Mouse (Mus musculus) cerebellum, postnatal 25 days (tissue): Measurements from ENCODE around the gene C2.

ENCODE experiments used
- DNase-seq, 2 experiments: peaks; one replicate each; pipeline ENCODE4 v3.0.0; 2021; ENCODE audit warnings: mixed read lengths in 2 of 2

C2 gene

DNA sequence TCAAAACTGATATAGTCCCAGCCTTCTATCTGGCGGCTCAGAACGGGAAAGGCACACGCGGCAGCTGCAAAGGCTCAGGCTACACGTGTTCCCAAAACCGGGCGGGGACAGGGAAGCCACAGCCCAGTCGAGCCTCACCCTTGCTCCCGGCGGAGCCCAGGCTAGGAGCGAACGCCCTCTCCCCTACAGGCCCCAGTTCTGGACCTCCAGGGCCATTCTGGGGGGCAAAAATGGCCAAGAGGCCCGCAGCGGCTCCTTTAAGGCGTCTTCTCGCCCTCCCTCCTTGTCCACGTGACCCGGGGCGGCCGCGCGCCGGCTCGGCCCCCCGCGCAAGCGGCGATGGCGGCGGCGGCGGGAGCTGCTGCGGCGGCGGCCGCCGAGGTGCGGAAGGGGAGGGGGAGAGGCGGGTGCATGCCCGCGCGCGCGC is at the start of gene C2, which contains the start of gene Ehmt2:
TSS of gene C2 (minus strand) at position 106 of the 427 bp plus-strand sequence.
TSS of gene Ehmt2 (plus strand) at position 310 of the 427 bp plus-strand sequence.
- DNase-seq = peak; percentile 88 to 91

DNA sequence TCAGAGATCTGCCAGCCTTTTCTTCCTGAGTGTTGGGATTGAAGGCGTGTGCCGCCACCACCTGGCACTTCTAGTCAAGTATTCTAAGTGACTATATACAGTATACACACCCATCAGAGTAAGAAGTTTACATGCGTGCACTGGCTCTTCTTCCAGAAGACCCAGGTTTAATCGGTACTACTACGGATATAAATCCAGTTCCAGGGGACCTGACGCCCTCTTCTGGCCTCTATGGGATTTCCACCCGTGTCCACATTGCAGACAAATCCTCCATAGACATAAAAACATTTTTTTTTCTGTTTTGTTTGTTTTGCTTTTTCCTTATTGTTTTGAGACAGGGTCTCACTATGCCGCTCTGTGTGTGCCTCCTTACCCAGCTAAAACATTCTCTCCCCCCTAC is 49.5 kb upstream of the C2 start:
- DNase-seq = peak in 1 of 2 experiments; percentile 35

DNA sequence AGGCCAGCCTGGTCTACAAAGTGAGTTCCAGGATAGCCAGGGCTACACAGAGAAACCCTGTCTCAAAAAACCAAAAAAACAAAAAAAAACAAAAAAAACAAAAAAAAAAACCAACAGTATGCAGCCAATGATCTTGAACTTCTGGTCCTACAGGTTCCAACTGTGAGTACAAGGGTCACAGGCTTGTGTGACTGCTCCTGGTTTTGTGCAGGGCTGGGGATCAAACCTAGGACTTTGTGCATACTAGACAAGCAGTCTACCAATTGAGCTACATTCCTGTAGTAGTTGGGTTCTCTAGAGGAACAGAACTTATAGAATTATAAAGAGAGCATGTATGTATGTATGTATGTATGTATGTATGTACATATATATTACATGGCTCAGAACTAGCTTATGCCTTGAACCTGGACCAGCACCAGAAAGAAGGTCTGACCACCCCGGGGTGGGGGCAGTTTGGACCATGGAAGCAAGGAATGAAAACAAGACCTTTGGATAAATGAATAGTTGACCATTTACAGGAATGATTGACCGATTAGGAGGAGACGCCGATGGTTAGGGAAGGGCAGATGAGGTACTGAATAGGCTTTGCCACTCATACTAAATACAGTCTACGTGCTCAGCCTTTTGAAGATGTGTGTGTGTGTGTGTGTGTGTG is 48.5 kb upstream of the C2 start:
- DNase-seq = no peak

DNA sequence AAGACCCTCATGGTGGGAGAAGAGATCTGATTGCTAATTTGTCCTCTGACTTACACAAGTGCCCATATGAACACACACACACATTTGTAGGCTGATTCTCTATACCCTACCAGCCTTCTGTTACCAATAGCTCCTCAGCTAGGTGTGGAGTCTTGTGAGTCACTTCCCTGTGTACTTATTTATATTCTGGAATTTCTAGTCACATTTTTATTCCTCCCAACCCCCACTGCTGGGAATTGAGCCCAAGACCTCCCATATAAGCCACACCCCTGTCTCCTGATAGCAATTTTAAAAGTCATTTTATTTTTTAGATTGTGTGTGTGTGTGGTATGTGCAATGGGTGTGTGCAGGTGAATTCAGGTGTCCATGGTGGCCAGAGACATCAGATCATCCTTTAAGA is 46.3 kb upstream of the C2 start:
- no peak for DNase-seq

DNA sequence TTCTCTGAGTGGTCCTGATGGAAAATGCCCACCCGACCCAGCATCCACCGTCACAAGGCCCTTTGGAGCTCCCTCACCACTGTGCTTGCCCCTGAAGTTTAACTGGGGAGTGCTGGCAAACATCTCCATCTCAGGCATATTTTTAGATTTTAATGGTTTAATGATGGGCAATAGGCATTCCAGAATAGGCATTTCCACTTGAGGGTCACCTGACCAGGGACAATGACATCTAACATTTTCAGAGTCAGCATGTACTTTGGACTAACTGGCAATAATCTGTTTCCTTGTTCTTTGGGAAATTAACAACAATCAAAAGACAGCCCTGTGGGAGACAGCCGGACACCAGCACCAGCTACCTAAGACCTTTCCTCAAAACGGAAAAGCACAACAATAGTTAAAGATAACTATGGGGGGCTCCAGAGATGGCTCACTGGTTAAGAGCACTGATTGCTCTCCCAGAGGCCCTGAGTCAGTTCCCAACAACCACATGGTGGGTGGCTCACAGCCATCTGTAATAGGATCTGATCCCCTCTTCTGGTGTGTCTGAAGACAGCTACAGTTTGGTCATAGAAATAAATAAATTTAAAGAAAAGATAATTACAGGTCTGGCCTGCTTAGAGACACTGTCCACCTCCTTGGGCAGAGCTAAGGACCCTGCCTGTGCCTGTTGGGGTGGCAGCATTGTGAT is 45.2 kb upstream of the C2 start:
- DNase-seq = no peak

DNA sequence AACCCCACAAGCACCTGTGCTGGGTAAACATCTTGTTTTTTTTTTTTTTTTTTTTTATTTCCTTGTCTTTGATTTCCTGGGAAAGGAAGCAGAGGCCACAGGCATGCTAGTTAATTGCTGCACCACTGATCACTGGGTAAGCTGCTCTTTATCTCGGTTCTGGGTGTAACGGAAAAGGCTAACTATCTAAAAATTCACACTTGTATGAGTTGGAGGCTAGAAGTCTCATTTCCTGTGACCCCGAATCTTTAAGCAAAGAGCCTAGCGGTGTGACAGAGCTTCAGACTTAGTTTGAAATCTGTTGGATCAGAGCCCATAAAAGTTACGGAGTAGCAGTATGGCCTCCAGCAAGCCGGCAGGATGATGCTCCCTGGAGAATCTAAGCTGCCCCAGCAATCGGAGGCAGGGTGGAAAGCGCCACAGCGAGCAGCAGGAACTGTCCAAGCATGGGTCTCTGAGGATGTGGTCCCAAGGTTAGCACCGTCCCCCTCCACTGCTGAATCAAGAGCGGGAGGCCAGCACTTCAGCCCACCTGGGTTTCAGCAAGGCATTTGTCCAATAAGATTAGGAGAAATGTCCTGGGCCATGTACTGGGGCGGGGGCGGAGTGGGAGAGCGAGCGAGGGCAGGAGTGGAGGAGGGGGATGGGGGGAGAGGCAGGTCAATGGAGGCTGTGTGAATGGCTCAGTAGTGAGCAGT is 43.4 kb upstream of the C2 start:
- DNase-seq = no peak

DNA sequence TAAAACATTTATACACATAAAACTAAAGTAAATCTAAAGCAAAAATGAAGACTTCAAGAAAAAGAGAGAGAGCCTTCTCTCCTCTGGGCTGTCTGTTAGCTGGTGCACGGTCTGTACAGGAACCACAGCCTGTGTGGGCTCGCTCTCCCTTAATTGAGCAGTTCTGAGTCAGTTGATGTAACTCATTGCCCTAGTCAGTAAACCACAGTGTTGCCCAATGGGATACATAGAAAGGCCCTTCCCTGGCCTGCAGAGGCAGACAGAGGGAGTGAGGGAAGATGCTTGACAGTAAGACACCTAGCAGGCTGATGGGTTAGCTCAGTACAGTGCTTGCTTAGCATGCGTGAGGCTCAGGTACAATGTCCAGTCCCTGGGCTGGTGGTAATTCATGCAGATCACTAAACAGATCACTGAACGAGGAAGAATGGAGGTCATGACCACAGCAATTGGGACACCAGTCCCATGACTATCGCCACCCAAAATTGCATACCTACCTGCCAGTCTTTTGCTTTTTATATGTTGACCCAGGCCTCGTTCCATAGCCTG is 40.0 kb upstream of the C2 start:
- no peak for DNase-seq

DNA sequence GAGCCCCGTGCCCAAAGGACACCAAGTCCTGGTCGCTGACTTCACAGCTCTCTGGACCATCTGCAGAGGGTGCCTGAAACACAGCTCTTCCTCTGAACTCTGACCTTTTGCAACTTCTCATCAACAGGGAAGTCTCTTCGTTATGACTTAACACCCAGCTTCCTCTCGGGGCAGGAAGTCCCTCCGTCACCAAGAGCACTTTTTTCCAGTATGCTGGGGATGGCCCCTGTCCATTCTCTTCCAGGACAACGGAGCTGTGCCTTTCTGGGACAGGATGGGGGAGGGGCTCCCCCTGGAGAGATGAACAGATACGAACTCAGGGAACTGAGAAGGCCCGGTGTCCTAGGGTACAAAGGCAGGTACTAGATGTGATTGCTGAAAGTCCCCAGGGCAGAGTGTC is 36.8 kb upstream of the C2 start:
- DNase-seq = no peak

DNA sequence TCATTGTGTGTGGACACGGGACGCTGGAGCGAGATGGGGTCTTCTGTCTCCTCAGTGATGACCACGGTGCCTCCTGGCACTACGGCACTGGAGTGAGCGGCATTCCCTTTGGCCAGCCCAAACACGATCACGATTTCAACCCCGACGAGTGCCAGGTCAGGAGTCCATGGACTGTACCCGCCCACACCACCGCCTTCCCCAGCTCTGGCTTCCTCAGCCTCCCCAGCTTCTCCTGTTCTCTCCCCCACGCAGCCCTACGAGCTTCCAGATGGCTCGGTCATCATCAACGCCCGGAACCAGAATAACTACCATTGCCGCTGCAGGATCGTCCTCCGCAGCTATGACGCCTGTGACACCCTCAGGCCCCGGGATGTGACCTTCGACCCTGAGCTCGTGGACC is 36.0 kb upstream of the C2 start:
- no peak for DNase-seq

DNA sequence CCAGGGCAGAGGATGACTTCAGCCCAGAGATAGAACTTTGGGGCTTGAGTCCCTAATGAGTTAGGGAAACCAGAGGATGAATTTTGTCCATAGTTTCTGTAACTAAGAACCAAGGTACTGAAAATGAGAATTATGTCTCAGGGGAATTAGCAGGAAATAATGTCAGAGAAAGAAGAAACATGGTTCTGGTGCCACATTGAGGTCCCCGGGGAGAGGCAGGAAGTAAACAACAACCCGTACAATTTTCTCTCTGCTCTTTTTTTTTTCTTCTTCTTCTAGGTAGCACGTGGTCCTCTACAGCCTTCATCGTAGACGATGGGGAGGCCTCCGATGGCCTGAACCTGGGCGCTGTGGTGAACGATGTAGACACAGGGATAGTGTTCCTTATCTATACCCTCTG is 34.2 kb upstream of the C2 start:
- no peak for DNase-seq

DNA sequence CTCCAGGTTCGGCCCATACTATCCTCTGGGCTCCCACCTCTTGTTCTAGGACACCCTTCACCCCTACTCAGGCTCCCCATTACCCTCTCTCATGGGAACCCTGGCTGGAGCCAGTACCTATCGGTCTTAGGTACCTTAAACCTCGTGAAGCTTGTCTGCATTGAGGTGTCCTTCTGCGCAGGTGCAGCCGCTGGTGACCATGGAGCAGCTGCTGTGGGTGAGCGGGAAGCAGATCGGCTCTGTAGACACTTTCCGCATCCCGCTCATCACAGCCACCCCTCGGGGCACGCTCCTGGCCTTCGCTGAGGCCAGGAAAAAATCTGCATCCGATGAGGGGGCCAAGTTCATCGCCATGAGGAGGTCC is 33.7 kb upstream of the C2 start:
- peak; percentile 64 to 68 for DNase-seq

DNA sequence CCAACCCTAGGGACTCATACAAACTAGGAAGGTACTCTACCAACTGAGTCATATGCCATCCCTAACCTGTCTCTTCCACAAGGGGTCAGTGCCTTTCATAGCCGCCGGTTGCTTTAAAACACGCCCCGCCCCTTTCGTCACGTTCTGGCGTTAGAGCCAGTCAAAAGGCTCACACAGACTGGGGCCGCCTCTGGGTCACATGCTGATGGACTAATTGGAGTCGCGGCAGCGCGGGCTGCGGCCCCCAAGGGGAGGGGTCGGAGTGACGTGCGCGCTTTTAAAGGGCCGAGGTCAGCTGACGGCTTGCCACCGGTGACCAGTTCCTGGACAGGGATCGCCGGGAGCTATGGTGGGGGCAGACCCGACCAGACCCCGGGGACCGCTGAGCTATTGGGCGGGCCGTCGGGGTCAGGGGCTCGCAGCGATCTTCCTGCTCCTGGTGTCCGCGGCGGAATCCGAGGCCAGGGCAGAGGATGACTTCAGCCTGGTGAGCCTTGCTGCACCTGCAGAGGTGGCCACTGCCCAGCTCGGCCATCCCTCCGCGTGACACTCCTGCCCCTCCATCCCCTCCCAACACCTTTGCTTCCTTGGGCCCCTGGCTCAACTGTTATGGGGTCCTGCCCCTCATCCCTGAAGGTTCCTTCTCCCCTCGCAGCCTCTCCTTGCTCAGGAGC is 33.1 kb upstream of the C2 start, which contains the start of gene Neu1:
TSS of gene Neu1 (plus strand) at position 193 of the 674 bp plus-strand sequence.
- DNase-seq = peak; percentile 99

DNA sequence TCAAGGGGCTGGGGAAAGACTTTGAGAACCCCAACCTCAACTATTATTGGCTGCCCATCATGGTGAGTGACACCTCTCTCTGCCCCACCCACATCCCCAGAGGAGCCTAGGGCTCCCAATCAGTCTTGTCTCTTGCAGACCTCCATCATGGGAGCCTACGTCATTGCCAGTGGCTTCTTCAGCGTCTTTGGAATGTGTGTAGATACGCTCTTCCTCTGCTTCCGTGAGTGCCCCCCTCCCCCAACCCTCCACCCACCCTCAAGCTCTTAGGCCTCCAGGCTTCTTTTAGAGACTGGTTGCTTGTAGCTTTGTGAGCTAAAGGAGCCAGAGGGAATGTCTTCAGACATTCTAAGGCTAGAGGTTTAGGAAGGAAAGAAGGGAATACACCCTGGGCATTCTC is 30.8 kb upstream of the C2 start:
- DNase-seq = no peak

DNA sequence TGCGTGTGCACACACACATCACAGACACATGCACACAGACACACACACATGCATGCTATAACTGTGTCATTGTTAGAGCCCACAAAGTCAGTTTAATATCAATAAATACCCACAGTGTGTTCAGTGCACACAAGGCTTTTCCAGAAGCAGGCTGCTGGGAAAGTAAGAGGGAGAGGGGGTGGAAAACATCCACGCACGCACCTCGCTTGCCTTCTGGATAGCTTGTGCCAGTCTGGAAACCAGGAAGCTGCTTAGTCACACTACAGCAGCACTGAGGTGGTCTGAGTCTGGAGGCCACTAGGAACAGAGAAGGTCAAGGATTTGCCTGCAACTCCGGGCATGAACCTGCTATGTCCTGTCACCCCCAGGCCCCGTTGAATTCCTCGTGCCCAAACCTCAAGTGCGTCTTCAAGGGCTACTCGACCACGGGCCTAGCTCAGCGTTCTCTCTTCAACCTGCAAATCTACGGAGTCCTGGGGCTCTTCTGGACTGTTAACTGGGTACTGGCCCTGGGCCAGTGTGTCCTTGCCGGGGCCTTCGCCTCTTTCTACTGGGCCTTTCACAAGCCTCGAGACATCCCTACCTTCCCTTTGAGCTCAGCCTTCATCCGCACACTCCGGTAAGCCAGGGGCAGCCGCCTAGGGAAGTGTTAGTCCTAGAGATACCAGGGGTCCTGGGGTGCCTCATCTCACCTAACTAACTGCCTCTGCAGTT is 29.4 kb upstream of the C2 start:
- DNase-seq = no peak

DNA sequence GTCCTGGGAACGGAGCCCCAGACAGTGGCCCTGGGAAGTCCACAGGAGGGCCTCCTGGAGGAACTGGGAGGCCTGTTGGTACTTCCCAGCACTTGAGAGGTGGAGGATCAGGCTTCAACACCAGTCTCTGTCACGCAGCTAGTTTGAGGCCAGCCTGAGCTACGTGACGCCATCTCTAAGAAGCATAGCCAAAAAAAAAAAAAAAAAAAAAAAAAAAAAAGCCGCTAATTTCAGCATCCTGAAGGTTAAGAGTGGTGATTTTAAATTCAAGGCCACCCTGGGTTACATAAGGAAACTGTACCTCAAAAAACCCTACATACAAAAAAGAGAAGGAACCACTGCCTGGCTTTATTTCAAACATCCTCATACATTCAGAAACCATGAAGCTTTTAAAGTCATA is 26.2 kb upstream of the C2 start:
- no peak for DNase-seq

DNA sequence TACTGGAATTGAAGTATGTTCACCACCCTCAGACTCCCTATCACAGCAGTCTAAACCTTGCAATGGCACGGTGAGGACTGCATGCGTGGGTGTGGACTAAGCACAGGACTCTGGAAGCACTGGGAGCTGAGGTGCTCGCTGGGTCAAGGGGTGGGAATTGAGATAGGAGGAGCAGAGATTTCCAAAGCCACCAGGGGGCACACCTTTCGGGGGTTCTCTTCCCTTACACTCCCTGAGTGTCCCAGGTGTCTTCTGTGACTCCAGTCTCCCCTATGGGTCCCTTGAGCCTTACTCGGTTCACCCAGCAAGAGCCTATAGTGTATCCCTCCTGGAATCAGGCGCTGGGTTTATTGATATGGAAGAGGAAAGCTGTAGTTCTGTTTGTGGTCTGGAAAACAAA is 24.9 kb upstream of the C2 start:
- no peak for DNase-seq

DNA sequence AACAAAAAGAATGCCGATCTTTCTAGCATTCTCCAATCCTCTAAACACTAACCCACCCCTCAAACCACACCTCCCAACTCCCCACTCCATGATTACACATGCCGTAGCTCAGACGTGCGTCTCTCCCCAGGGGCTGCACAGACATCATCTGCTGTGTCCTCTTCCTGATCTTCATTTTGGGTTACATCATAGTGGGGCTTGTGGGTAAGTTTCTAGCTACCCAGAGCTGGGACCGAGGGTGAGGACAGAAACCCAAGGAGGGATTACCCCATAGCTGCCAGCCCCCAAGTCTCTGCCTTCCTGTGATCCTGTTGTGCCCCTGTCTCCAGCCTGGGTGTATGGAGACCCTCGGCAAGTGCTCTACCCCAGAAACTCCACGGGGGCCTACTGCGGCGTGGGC is 19.1 kb upstream of the C2 start:
- DNase-seq = no peak

DNA sequence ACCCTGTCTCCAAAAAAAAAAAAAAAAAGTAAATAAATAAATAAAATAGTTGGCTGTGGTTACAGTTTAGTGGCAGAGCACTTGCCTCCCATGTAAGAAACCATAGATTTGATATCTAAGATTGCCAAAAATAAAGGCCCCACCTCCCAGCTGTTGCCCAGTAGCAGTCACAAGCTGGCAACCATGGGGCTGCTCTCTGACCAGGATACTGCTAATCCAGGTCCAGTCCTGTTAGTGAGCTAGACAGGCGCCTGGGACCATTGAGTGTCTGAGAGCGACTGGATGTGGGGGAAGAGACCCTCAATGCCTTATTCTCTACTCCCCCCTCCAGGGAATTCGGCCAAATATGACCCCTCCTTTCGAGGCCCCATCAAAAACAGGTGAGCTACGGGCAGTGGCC is 18.3 kb upstream of the C2 start:
- no peak for DNase-seq

DNA sequence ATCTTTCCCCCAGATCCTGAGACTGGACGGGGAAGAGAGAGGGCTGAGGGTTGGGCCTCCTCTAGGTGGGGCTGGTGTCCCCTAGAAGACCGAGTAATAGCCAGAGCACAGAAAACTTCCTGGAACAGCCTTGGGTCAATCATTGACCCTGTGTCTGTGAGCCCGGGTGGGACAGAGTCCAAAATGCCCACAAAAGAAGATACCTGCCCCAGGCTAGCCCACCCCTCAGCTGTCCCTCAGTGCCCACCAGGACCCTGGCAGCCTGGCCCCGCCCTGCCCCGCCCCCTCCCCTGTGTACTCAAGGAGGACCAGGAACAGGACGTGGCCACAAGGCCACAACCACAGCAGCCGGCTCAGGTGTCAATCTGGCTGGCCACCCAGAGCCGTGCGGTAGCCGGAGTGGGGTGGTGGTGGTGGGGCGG is 17.4 kb upstream of the C2 start:
- no peak for DNase-seq

DNA sequence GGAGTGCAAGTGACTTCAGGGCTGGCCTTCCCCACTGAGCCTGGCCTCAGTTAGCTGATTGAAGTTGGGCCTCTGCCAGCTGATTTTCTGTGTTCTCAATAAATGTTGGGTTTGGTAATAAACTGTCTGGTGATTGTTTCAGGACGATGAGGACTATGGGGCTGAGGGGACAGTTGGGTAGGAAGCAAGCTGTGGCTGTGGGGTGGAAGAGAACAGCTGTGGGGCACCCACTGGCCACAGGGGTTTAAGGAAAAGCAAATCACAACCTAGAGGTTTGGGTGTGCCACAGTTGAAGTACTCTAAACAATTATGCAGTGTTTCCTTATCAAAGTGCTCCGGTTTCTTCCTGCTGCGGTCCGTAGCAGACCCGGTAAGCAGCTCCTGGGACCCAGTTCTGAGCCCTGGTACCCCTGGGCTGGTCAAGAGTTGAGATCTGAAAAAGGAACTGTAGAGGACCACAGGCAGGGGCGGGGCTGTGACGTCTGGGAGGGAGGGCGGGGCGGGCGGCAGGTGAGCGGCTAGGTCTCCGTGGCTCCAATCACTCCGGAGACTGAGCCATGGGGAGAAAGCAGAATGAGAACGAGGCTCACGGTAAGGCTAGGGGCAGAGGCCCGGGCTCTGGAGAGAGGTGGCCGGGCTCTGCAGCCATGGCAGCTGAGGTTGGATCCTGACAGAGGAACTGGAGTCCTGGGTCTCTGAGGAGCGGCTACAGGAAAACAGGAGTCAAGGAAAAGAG is 16.0 kb upstream of the C2 start, which contains the start of gene Slc44a4:
TSS of gene Slc44a4 (plus strand) at position 537 of the 736 bp plus-strand sequence.
- DNase-seq = no peak

DNA sequence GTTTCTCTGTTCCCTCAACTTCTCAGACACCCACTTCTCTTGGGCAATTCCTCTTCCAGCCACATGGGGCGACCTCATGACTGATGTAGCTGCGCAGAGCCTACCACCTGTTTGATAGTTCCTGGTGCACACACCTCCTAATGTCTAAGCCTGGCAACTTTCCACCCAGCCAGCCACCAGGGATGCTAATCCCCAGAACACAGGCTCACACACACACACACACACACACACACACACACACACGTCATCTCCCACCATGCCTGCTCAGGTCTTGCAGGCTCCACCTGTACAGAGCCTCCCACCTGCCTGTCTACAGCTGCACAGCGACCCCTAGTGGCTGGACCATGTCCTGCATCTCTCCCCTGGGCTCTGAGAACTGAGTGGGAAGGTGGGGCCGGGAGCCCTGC is 13.9 kb upstream of the C2 start:
- peak; percentile 76 to 85 for DNase-seq

DNA sequence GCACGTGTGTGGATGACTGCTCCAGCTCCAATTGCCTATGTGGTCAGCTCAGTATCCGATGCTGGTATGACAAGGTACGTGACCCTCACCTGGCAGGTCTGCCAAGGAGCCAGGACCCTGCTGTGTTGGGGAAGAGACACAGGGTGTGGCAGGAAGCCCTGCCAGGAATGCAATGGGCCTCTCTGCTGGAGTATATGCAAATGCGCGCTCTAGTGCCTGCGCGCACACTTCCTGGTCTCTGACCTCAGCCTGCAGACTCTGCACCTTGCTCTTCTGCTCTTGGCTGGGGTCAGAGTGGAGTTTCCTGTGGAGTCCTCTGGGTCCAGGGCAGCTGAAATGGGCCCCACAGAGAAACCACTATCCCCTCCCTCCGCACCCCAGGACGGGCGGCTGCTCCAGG is 12.9 kb upstream of the C2 start:
- DNase-seq = peak in 1 of 2 experiments; percentile 12
